Mouse (Mus musculus) cortical plate, adult 2 months (tissue): ENCODE data around the gene Flt1.

Source experiments
- CTCF ChIP-seq: fragments of 200-500 bp; IDR thresholded peaks from 2 replicates; pipeline ENCODE4 v1.5.1; 2011; ENCODE audit warnings: mild to moderate bottlenecking, control low read depth, low read length; ENCODE audit not compliant: insufficient read depth; ENCODE audit errors: extremely low read depth
- POLR2A ChIP-seq: fragments of 200-500 bp; IDR thresholded peaks from 2 replicates; pipeline ENCODE4 v1.6.1; 2011; ENCODE audit warnings: mild to moderate bottlenecking, low read length, control low read depth; ENCODE audit not compliant: insufficient read depth; ENCODE audit errors: extremely low read depth

DNA sequence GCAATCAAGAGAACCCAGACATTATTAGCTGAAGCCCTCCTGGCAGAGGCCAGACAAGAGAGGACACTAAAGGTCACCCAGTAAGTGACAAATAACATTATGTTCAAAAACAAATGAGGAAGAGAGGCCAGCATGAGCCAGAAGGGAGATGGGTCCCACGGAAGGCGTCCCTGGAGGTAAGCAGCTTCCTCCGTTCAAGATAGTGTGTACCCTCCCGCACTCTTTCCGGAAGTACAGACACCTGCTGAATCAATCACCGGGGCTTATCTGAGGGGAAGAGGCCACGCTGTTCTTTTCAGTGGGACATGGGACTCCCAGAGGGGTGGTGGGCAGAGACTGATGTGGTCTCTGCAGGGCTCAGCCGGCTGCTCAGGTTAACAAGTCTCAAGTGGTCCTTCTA, 146.1 kb downstream of the Flt1 start:
- no peak for TF ChIP-seq POLR2A
- TF ChIP-seq CTCF = no peak
